Mouse (Mus musculus): ENCODE data around the gene Ppfia3. TPM values are rescaled to one million over a fixed set of nuclear protein-coding genes. Genes with fewer than 3 reads are reported as not detected.

The Ppfia3 gene
- polyA plus RNA-seq, 1 experiment from 2014 or later: 10.1 TPM

DNA sequence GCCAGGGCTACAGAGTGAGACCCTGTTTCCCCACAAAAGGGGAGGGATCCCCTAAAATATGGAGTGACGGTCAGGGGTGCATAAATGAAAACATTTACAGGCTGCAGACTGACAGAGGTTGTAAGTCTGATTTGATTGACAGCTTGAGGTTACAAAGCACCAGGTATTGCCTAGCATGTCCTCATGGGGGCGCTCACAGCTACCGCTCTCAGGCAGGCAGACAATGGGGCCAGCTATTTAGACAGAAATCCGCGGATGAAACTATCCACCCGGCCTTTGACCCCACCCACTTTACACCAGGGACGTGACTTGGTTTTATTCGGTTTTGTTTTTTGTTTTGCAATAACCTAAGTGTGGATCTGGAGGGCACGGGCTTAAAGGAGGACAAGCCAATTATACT is 57.4 kb downstream of the Ppfia3 start:
- peaks cover 14% of the 10 kb centered on the region for H3K4me1 ChIP-seq
- no peaks in the 10 kb centered on the region for H3K27me3 ChIP-seq
- ATAC-seq (ENCODE audit: insufficient number of reproducible peaks, low FRiP score, low TSS enrichment, low read depth): no peak
- H3K36me3 ChIP-seq: peaks cover 18% of the 10 kb centered on the region
- H3K9ac ChIP-seq: no peak overlapping the region
- no peak overlapping the region for H3K4me3 ChIP-seq (replicated peaks)
- no peak overlapping the region for H3K27ac ChIP-seq (replicated peaks)
- no peak overlapping the region for H3K4me2 ChIP-seq (replicated peaks)
- WGBS: 9% methylated on average over 9 of the region's 9 CpGs
- H3K9me3 ChIP-seq (replicated peaks): no peaks in the 10 kb centered on the region

GRCm38 (mm10) chr7:45308551-45309240 is 58.1 kb downstream of the Ppfia3 start:
- Histone ChIP-seq H3K4me1 (peaks cover 11% of the 10 kb centered on the region), H3K9me3 (replicated peaks) (no peaks in the 10 kb centered on the region), H3K27ac (replicated peaks) (no peak overlapping the region), H3K36me3 (peaks cover 20% of the 10 kb centered on the region), H3K27me3 (no peaks in the 10 kb centered on the region), H3K9ac (no peak overlapping the region), H3K4me2 (replicated peaks) (no peak overlapping the region), H3K4me3 (replicated peaks) (no peak overlapping the region)
- no peak for ATAC-seq (ENCODE audit: insufficient number of reproducible peaks, low FRiP score, low TSS enrichment, low read depth)
- WGBS: 68% methylated on average over 15 of the region's 15 CpGs

GRCm38 (mm10) chr7:45305275-45305674 is 61.5 kb downstream of the Ppfia3 start:
- Histone ChIP-seq H3K9me3 (replicated peaks) (no peaks in the 10 kb centered on the region), H3K4me1 (peaks cover 5% of the 10 kb centered on the region; the same call in 1 of the 2 replicates), H3K27ac (replicated peaks) (no peak overlapping the region), H3K4me3 (replicated peaks) (no peak overlapping the region), H3K27me3 (no peaks in the 10 kb centered on the region), H3K36me3 (peaks cover 28% of the 10 kb centered on the region), H3K4me2 (replicated peaks) (peak overlapping the region; percentile 13; the same call in 1 of the 2 replicates), H3K9ac (no peak overlapping the region)
- WGBS: 16% methylated on average over 17 of the region's 17 CpGs
- no peak for ATAC-seq (ENCODE audit: insufficient number of reproducible peaks, low FRiP score, low TSS enrichment, low read depth)

DNA sequence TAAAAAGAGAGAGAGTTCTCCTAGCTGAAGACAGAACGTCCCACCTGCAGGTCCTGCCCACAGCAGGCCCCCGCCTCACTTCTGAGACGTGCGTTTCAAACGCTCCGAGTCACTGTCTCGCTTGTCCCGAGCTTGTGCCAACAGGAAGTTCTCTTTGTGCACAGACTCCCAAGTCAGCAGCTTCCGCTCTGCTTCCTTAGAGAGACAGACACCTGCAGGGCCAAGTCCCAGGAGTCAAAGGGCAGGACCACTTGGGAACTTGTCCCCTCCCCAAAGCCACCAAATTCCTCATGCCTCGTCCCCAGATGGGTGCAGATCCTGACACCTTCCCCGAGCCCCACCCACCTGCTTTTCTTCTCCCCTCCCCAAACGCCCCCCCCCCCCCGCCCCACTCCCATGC is 62.0 kb downstream of the Ppfia3 start:
- Histone ChIP-seq H3K27ac (replicated peaks) (no peak overlapping the region), H3K9ac (no peak overlapping the region), H3K4me2 (replicated peaks) (peak overlapping the region; percentile 13; the same call in 1 of the 2 replicates), H3K36me3 (peaks cover 28% of the 10 kb centered on the region), H3K27me3 (no peaks in the 10 kb centered on the region), H3K4me3 (replicated peaks) (no peak overlapping the region), H3K4me1 (peaks cover 9% of the 10 kb centered on the region; the same call in 1 of the 2 replicates), H3K9me3 (replicated peaks) (no peaks in the 10 kb centered on the region)
- ATAC-seq (ENCODE audit: insufficient number of reproducible peaks, low FRiP score, low TSS enrichment, low read depth): no peak
- whole genome bisulfite sequencing: 27% methylated on average over 13 of the region's 13 CpGs

DNA sequence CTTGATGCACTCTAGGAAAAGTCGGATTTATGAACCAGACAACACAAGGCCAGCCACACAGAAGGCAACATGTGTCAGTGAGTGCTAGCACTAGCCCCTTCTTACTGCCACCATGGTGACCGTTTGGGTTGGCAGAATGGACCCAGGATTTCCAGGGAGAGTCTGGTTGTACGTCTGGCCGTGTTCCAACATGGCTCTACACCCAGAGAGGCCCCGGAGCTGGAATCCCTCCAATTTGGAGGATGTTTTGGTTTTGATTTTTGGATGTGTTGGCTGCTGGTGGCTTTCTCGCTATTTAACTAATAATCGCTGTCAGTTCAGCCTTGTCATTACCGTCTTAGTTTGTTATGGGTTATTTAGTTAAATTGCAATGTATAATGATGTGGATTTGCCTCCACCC is 64.2 kb downstream of the Ppfia3 start:
- Histone ChIP-seq H3K9me3 (replicated peaks) (no peaks in the 10 kb centered on the region), H3K36me3 (peaks cover 19% of the 10 kb centered on the region), H3K4me3 (replicated peaks) (no peak overlapping the region), H3K9ac (no peak overlapping the region), H3K4me2 (replicated peaks) (no peak overlapping the region), H3K4me1 (peaks cover 10% of the 10 kb centered on the region; the same call in 1 of the 2 replicates), H3K27me3 (no peaks in the 10 kb centered on the region), H3K27ac (replicated peaks) (no peak overlapping the region)
- WGBS: 48% methylated on average over 8 of the region's 8 CpGs
- no peak for ATAC-seq (ENCODE audit: insufficient number of reproducible peaks, low FRiP score, low TSS enrichment, low read depth)

GRCm38 (mm10) chr7:45300270-45300669 is 66.5 kb downstream of the Ppfia3 start:
- no peak overlapping the region for H3K27ac ChIP-seq (replicated peaks)
- no peak overlapping the region for H3K4me2 ChIP-seq (replicated peaks)
- no peaks in the 10 kb centered on the region for H3K9me3 ChIP-seq (replicated peaks)
- WGBS: 13% methylated on average over 6 of the region's 6 CpGs
- no peak overlapping the region for H3K9ac ChIP-seq
- peaks cover 10% of the 10 kb centered on the region; the same call in 1 of the 2 replicates for H3K4me1 ChIP-seq
- H3K27me3 ChIP-seq: no peaks in the 10 kb centered on the region
- ATAC-seq (ENCODE audit: insufficient number of reproducible peaks, low FRiP score, low TSS enrichment, low read depth): no peak
- no peak overlapping the region for H3K4me3 ChIP-seq (replicated peaks)
- peaks cover 15% of the 10 kb centered on the region for H3K36me3 ChIP-seq

- Histone ChIP-seq H3K4me3 (replicated peaks) (no peak overlapping the region), H3K27me3 (no peaks in the 10 kb centered on the region), H3K9me3 (replicated peaks) (no peaks in the 10 kb centered on the region), H3K27ac (replicated peaks) (no peak overlapping the region), H3K4me2 (replicated peaks) (no peak overlapping the region), H3K36me3 (peaks cover 15% of the 10 kb centered on the region), H3K4me1 (peaks cover 10% of the 10 kb centered on the region; the same call in 1 of the 2 replicates), H3K9ac (no peak overlapping the region)
- peak; percentile 79 for ATAC-seq (ENCODE audit: insufficient number of reproducible peaks, low FRiP score, low TSS enrichment, low read depth)
- WGBS: 13% methylated on average over 5 of the region's 5 CpGs
Measured at GRCm38 (mm10) chr7:45299752-45300151, 67.1 kb downstream of the Ppfia3 start.

DNA sequence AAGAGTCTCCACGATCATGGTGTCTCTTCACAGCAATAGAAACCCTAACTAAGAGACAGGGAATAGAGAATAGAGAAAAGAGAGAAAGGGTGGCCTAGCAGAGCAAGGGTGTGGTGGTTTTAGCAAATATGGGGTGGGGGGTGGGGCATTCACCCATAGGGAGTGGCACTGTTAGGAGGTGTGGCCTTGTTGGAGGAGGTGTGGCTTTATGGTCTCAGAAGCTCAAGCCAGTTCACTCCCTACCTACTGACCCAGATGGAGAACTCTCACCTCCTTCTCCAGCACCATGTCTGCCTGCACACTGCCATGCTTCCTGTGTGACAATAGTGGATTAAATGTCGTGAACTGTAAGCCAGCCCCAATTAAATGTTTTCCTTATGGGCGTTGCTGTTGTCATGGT is 69.3 kb downstream of the Ppfia3 start:
- Histone ChIP-seq H3K9me3 (replicated peaks) (no peaks in the 10 kb centered on the region), H3K9ac (no peak overlapping the region), H3K4me3 (replicated peaks) (no peak overlapping the region), H3K4me2 (replicated peaks) (no peak overlapping the region), H3K4me1 (peaks cover 10% of the 10 kb centered on the region; the same call in 1 of the 2 replicates), H3K27me3 (no peaks in the 10 kb centered on the region), H3K36me3 (no peaks in the 10 kb centered on the region), H3K27ac (replicated peaks) (no peak overlapping the region)
- 64% methylated on average over 3 of the region's 3 CpGs for WGBS
- no peak for ATAC-seq (ENCODE audit: insufficient number of reproducible peaks, low FRiP score, low TSS enrichment, low read depth)

- Histone ChIP-seq H3K27me3 (no peaks in the 10 kb centered on the region; the same call in 1 of the 2 replicates), H3K36me3 (no peaks in the 10 kb centered on the region), H3K9ac (no peak overlapping the region), H3K9me3 (replicated peaks) (no peaks in the 10 kb centered on the region), H3K4me2 (replicated peaks) (no peak overlapping the region), H3K27ac (replicated peaks) (no peak overlapping the region), H3K4me1 (peaks cover 10% of the 10 kb centered on the region; the same call in 1 of the 2 replicates), H3K4me3 (replicated peaks) (no peak overlapping the region)
- no peak for ATAC-seq (ENCODE audit: insufficient number of reproducible peaks, low FRiP score, low TSS enrichment, low read depth)
- 81% methylated on average over 1 of the region's 1 CpGs for WGBS
Measured at GRCm38 (mm10) chr7:45296626-45297025, 70.2 kb downstream of the Ppfia3 start.

Other genes with a start within 250 kb of the Ppfia3 start
- 1,509 and 1,523 TPM in 2 replicates for gene Rps11, start 242.6 kb downstream of the Ppfia3 start, polyA plus RNA-seq (2015; fragmentation: Nextera tagmentation; extraction: Ambion mirVana)
- gene Rpl13a, start 238.3 kb downstream of the Ppfia3 start, polyA plus RNA-seq (2015; fragmentation: Nextera tagmentation; extraction: Ambion mirVana): 1,369 and 1,440 TPM in 2 replicates
- gene Gm45713, start 230.8 kb downstream of the Ppfia3 start, polyA plus RNA-seq (2015; fragmentation: Nextera tagmentation; extraction: Ambion mirVana): 0.12 and 0.37 TPM in 2 replicates
- gene Flt3l, start 230.6 kb downstream of the Ppfia3 start, polyA plus RNA-seq (2015; fragmentation: Nextera tagmentation; extraction: Ambion mirVana): 2.6 and 3.4 TPM in 2 replicates
- 81.2 and 87.5 TPM in 2 replicates for gene Pih1d1, start 212.7 kb downstream of the Ppfia3 start, polyA plus RNA-seq (2015; fragmentation: Nextera tagmentation; extraction: Ambion mirVana)
- gene Aldh16a1, start 212.4 kb downstream of the Ppfia3 start, polyA plus RNA-seq (2015; fragmentation: Nextera tagmentation; extraction: Ambion mirVana): 43.7 and 47.1 TPM in 2 replicates
- gene Slc17a7, start 203.1 kb downstream of the Ppfia3 start, polyA plus RNA-seq (2015; fragmentation: Nextera tagmentation; extraction: Ambion mirVana): 0.33 and 0.39 TPM in 2 replicates
- 5.5 and 13.4 TPM in 2 replicates for gene Gfy, start 187.4 kb downstream of the Ppfia3 start, polyA plus RNA-seq (2015; fragmentation: Nextera tagmentation; extraction: Ambion mirVana)
- gene Pth2, start 186.0 kb downstream of the Ppfia3 start, polyA plus RNA-seq (2015; fragmentation: Nextera tagmentation; extraction: Ambion mirVana): not detected in 2 replicates
- gene Ccdc155, start 162.1 kb downstream of the Ppfia3 start, polyA plus RNA-seq (2015; fragmentation: Nextera tagmentation; extraction: Ambion mirVana): 1.00 and 1.1 TPM in 2 replicates
- gene Dkkl1, start 154.9 kb downstream of the Ppfia3 start, polyA plus RNA-seq (2015; fragmentation: Nextera tagmentation; extraction: Ambion mirVana): 30.7 and 38.5 TPM in 2 replicates
- 141 and 148 TPM in 2 replicates for gene Tead2, start 151.3 kb downstream of the Ppfia3 start, polyA plus RNA-seq (2015; fragmentation: Nextera tagmentation; extraction: Ambion mirVana)
- gene Cd37, start 127.9 kb downstream of the Ppfia3 start, polyA plus RNA-seq (2015; fragmentation: Nextera tagmentation; extraction: Ambion mirVana): 4.8 and 4.9 TPM in 2 replicates
- 0.13 and 0.27 TPM in 2 replicates for gene Slc6a16, start 125.9 kb downstream of the Ppfia3 start, polyA plus RNA-seq (2015; fragmentation: Nextera tagmentation; extraction: Ambion mirVana)
- not detected in 2 replicates for gene Slc6a21, start 89.5 kb downstream of the Ppfia3 start, polyA plus RNA-seq (2015; fragmentation: Nextera tagmentation; extraction: Ambion mirVana)
- 21.9 and 23.9 TPM in 2 replicates for gene Trpm4, start 33.2 kb downstream of the Ppfia3 start, polyA plus RNA-seq (2015; fragmentation: Nextera tagmentation; extraction: Ambion mirVana)
- 8.7 and 10.6 TPM in 2 replicates for gene Hrc, start 31.7 kb downstream of the Ppfia3 start, polyA plus RNA-seq (2015; fragmentation: Nextera tagmentation; extraction: Ambion mirVana)
- 3.8 and 4.0 TPM in 2 replicates for gene Lin7b, start 3.6 kb upstream of the Ppfia3 start, polyA plus RNA-seq (2015; fragmentation: Nextera tagmentation; extraction: Ambion mirVana)
- gene Snrnp70, start 28.7 kb upstream of the Ppfia3 start, polyA plus RNA-seq (2015; fragmentation: Nextera tagmentation; extraction: Ambion mirVana): 212 and 214 TPM in 2 replicates
- 0.22 and 0.36 TPM in 2 replicates for gene Kcna7, start 38.6 kb upstream of the Ppfia3 start, polyA plus RNA-seq (2015; fragmentation: Nextera tagmentation; extraction: Ambion mirVana)
- 3.7 and 4.9 TPM in 2 replicates for gene Ntf5, start 46.7 kb upstream of the Ppfia3 start, polyA plus RNA-seq (2015; fragmentation: Nextera tagmentation; extraction: Ambion mirVana)
- 2.0 and 4.8 TPM in 2 replicates for gene Lhb, start 53.8 kb upstream of the Ppfia3 start, polyA plus RNA-seq (2015; fragmentation: Nextera tagmentation; extraction: Ambion mirVana)
- 40.6 and 42.0 TPM in 2 replicates for gene Gys1, start 67.8 kb upstream of the Ppfia3 start, polyA plus RNA-seq (2015; fragmentation: Nextera tagmentation; extraction: Ambion mirVana)
- gene Ruvbl2, start 71.1 kb upstream of the Ppfia3 start, polyA plus RNA-seq (2015; fragmentation: Nextera tagmentation; extraction: Ambion mirVana): 146 and 159 TPM in 2 replicates
- 4,629 and 4,755 TPM in 2 replicates for gene Ftl1, start 92.9 kb upstream of the Ppfia3 start, polyA plus RNA-seq (2015; fragmentation: Nextera tagmentation; extraction: Ambion mirVana)
- gene Bax, start 99.9 kb upstream of the Ppfia3 start, polyA plus RNA-seq (2015; fragmentation: Nextera tagmentation; extraction: Ambion mirVana): 156 and 158 TPM in 2 replicates
- gene Tulp2, start 114.9 kb upstream of the Ppfia3 start, polyA plus RNA-seq (2015; fragmentation: Nextera tagmentation; extraction: Ambion mirVana): 1.1 and 1.8 TPM in 2 replicates
- gene Gm45808, start 119.8 kb upstream of the Ppfia3 start, polyA plus RNA-seq (2015; fragmentation: Nextera tagmentation; extraction: Ambion mirVana): not detected in 2 replicates
- gene Dhdh, start 121.8 kb upstream of the Ppfia3 start, polyA plus RNA-seq (2015; fragmentation: Nextera tagmentation; extraction: Ambion mirVana): 4.4 and 5.1 TPM in 2 replicates
- gene Nucb1, start 143.4 kb upstream of the Ppfia3 start, polyA plus RNA-seq (2015; fragmentation: Nextera tagmentation; extraction: Ambion mirVana): 258 and 262 TPM in 2 replicates
- gene Ppp1r15a, start 159.2 kb upstream of the Ppfia3 start, polyA plus RNA-seq (2015; fragmentation: Nextera tagmentation; extraction: Ambion mirVana): 27.5 and 29.6 TPM in 2 replicates
- gene Plekha4, start 159.3 kb upstream of the Ppfia3 start, polyA plus RNA-seq (2015; fragmentation: Nextera tagmentation; extraction: Ambion mirVana): 7.5 and 7.6 TPM in 2 replicates
- gene Hsd17b14, start 187.9 kb upstream of the Ppfia3 start, polyA plus RNA-seq (2015; fragmentation: Nextera tagmentation; extraction: Ambion mirVana): 2.1 and 3.3 TPM in 2 replicates
- 63.0 and 65.1 TPM in 2 replicates for gene Bcat2, start 203.1 kb upstream of the Ppfia3 start, polyA plus RNA-seq (2015; fragmentation: Nextera tagmentation; extraction: Ambion mirVana)
- 0.95 and 1.2 TPM in 2 replicates for gene Fgf21, start 248.5 kb upstream of the Ppfia3 start, polyA plus RNA-seq (2015; fragmentation: Nextera tagmentation; extraction: Ambion mirVana)